Mouse (Mus musculus) midbrain, embryonic 15.5 days (tissue): ENCODE results near the gene Map3k20. TPM values are rescaled to one million over a fixed set of nuclear protein-coding genes. Genes with fewer than 3 reads are reported as not detected.

ENCODE experiments used
- ATAC-seq: fragments of 200-750 bp; cut with Nextera tagmentation; replicated peaks from 2 replicates; pipeline ENCODE4 v1.8.0; 2017; ENCODE audit warnings: moderate TSS enrichment
- H3K27ac ChIP-seq: fragments of 300-500 bp; sonication (generic); 2 replicates; pipeline ENCODE4 v1.5.1; 2015; ENCODE audit warnings: mild to moderate bottlenecking, inconsistent platforms
- H3K27me3 ChIP-seq: fragments of 300-500 bp; sonication (generic); replicated peaks from 2 replicates; pipeline ENCODE4 v1.6.1; 2015; ENCODE audit warnings: inconsistent platforms
- H3K36me3 ChIP-seq: fragments of 300-500 bp; sonication (generic); replicated peaks from 2 replicates; pipeline ENCODE4 v1.6.1; 2015; ENCODE audit warnings: inconsistent platforms
- H3K4me1 ChIP-seq: fragments of 300-500 bp; sonication (generic); 2 replicates; pipeline ENCODE4 v1.6.1; 2015; ENCODE audit warnings: inconsistent platforms
- H3K4me2 ChIP-seq: fragments of 300-500 bp; sonication (generic); 2 replicates; pipeline ENCODE4 v1.6.1; 2015; ENCODE audit warnings: inconsistent platforms, mild to moderate bottlenecking, moderate library complexity
- H3K4me3 ChIP-seq: fragments of 300-500 bp; sonication (generic); 2 replicates; pipeline ENCODE4 v1.5.1; 2015; ENCODE audit warnings: mild to moderate bottlenecking, inconsistent platforms
- H3K9ac ChIP-seq: fragments of 300-500 bp; sonication (generic); 2 replicates; pipeline ENCODE4 v1.6.1; 2015; ENCODE audit warnings: mild to moderate bottlenecking, inconsistent platforms
- H3K9me3 ChIP-seq: fragments of 300-500 bp; sonication (generic); 2 replicates; pipeline ENCODE4 v1.6.1; 2016; ENCODE audit warnings: inconsistent platforms
- WGBS: fragments of 180-500 bp; shearing (Covaris S2); methylation state at CpG from one replicate; pipeline ENCODE4 v1.1.7; 2015; ENCODE audit warnings: mixed read lengths; 5-methylcytosine and 5-hydroxymethylcytosine counted together
- polyA plus RNA-seq: library from polyadenylated mRNA; unstranded; fragments of >200 nt; fragmentation: Nextera tagmentation; extraction: Ambion mirVana; gene quantifications from 2 replicates; pipeline ENCODE4 v1.2.1, GENCODE M21; 2015

The Map3k20 gene
- polyA plus RNA-seq, 1 experiment from 2014 or later: 5.0 TPM

GRCm38 (mm10) chr2:72252510-72253505 is 32.6 kb upstream of the Map3k20 start:
- Histone ChIP-seq H3K9me3 (no peaks in the 10 kb centered on the region), H3K4me3 (no peak overlapping the region), H3K4me1 (peaks cover 14% of the 10 kb centered on the region), H3K27ac (no peak overlapping the region), H3K36me3 (no peaks in the 10 kb centered on the region), H3K27me3 (no peaks in the 10 kb centered on the region), H3K4me2 (no peak overlapping the region), H3K9ac (no peak overlapping the region)
- 45% methylated on average over 18 of the region's 18 CpGs for WGBS
- 0 out of 2 replicates have a peak, but pooled peaks have one; percentile 56 for ATAC-seq

GRCm38 (mm10) chr2:72253882-72254281 is 31.6 kb upstream of the Map3k20 start:
- Histone ChIP-seq H3K9me3 (no peaks in the 10 kb centered on the region), H3K4me2 (no peak overlapping the region), H3K36me3 (no peaks in the 10 kb centered on the region), H3K27ac (no peak overlapping the region), H3K9ac (no peak overlapping the region), H3K4me3 (no peak overlapping the region), H3K27me3 (no peaks in the 10 kb centered on the region), H3K4me1 (peaks cover 14% of the 10 kb centered on the region)
- ATAC-seq: no peak
- WGBS: 58% methylated on average over 4 of the region's 4 CpGs

GRCm38 (mm10) chr2:72254813-72255582 is 30.4 kb upstream of the Map3k20 start:
- peak overlapping the region; percentile 7; the same call in 1 of the 2 replicates for H3K4me2 ChIP-seq
- WGBS: 38% methylated on average over 14 of the region's 14 CpGs
- H3K4me3 ChIP-seq: no peak overlapping the region
- H3K36me3 ChIP-seq: no peaks in the 10 kb centered on the region
- ATAC-seq: no peak
- peaks cover 14% of the 10 kb centered on the region for H3K4me1 ChIP-seq
- H3K9ac ChIP-seq: no peak overlapping the region
- H3K9me3 ChIP-seq: no peaks in the 10 kb centered on the region
- no peak overlapping the region for H3K27ac ChIP-seq
- H3K27me3 ChIP-seq: no peaks in the 10 kb centered on the region

GRCm38 (mm10) chr2:72260704-72261103 is 24.7 kb upstream of the Map3k20 start:
- Histone ChIP-seq H3K27me3 (no peaks in the 10 kb centered on the region), H3K4me3 (no peak overlapping the region), H3K4me2 (no peak overlapping the region), H3K36me3 (no peaks in the 10 kb centered on the region), H3K9ac (no peak overlapping the region), H3K4me1 (no peaks in the 10 kb centered on the region), H3K9me3 (no peaks in the 10 kb centered on the region), H3K27ac (no peak overlapping the region)
- WGBS: 93% methylated on average over 1 of the region's 1 CpGs
- ATAC-seq: no peak

GRCm38 (mm10) chr2:72262814-72263480 is 22.5 kb upstream of the Map3k20 start:
- Histone ChIP-seq H3K4me3 (no peak overlapping the region), H3K9ac (no peak overlapping the region), H3K9me3 (no peaks in the 10 kb centered on the region), H3K27me3 (no peaks in the 10 kb centered on the region), H3K4me2 (no peak overlapping the region), H3K27ac (no peak overlapping the region), H3K36me3 (no peaks in the 10 kb centered on the region), H3K4me1 (no peaks in the 10 kb centered on the region)
- 93% methylated on average over 6 of the region's 6 CpGs for WGBS
- no peak for ATAC-seq

GRCm38 (mm10) chr2:72267390-72267789 is 18.0 kb upstream of the Map3k20 start:
- no peak overlapping the region for H3K4me3 ChIP-seq
- H3K9me3 ChIP-seq: no peaks in the 10 kb centered on the region
- no peaks in the 10 kb centered on the region for H3K36me3 ChIP-seq
- no peak overlapping the region for H3K4me2 ChIP-seq
- no peak for ATAC-seq
- no peaks in the 10 kb centered on the region for H3K27me3 ChIP-seq
- WGBS: 95% methylated on average over 6 of the region's 6 CpGs
- no peak overlapping the region for H3K27ac ChIP-seq
- H3K9ac ChIP-seq: no peak overlapping the region
- H3K4me1 ChIP-seq: no peaks in the 10 kb centered on the region

GRCm38 (mm10) chr2:72269651-72270341 is 15.6 kb upstream of the Map3k20 start:
- WGBS: 72% methylated on average over 4 of the region's 4 CpGs
- Histone ChIP-seq H3K4me3 (no peak overlapping the region), H3K27ac (no peak overlapping the region), H3K4me1 (no peaks in the 10 kb centered on the region), H3K9ac (no peak overlapping the region), H3K27me3 (no peaks in the 10 kb centered on the region), H3K36me3 (no peaks in the 10 kb centered on the region), H3K4me2 (no peak overlapping the region), H3K9me3 (no peaks in the 10 kb centered on the region)
- no peak for ATAC-seq

- no peak overlapping the region for H3K4me2 ChIP-seq
- whole genome bisulfite sequencing: 77% methylated on average over 4 of the region's 4 CpGs
- no peaks in the 10 kb centered on the region for H3K27me3 ChIP-seq
- no peak overlapping the region for H3K9ac ChIP-seq
- H3K36me3 ChIP-seq: no peaks in the 10 kb centered on the region
- H3K4me3 ChIP-seq: no peak overlapping the region
- no peaks in the 10 kb centered on the region for H3K4me1 ChIP-seq
- no peak overlapping the region for H3K27ac ChIP-seq
- no peak for ATAC-seq
- H3K9me3 ChIP-seq: no peaks in the 10 kb centered on the region
These were observed 7.1 kb upstream of the Map3k20 start for GRCm38 (mm10) chr2:72278247-72278873.

- Histone ChIP-seq H3K36me3 (no peaks in the 10 kb centered on the region), H3K9me3 (no peaks in the 10 kb centered on the region), H3K9ac (no peak overlapping the region), H3K27ac (no peak overlapping the region), H3K27me3 (no peaks in the 10 kb centered on the region; the same call in 1 of the 2 replicates), H3K4me2 (no peak overlapping the region), H3K4me3 (no peak overlapping the region), H3K4me1 (no peaks in the 10 kb centered on the region; the same call in 1 of the 2 replicates)
- WGBS: 93% methylated on average over 5 of the region's 5 CpGs
- no peak for ATAC-seq
These were observed 4.9 kb upstream of the Map3k20 start for GRCm38 (mm10) chr2:72280524-72280923.

- Histone ChIP-seq H3K27ac (no peak overlapping the region), H3K36me3 (no peaks in the 10 kb centered on the region), H3K4me1 (peaks cover 3% of the 10 kb centered on the region; the same call in 1 of the 2 replicates), H3K9me3 (no peaks in the 10 kb centered on the region), H3K4me3 (no peak overlapping the region), H3K9ac (no peak overlapping the region), H3K27me3 (no peaks in the 10 kb centered on the region; the same call in 1 of the 2 replicates), H3K4me2 (no peak overlapping the region)
- 92% methylated on average over 14 of the region's 14 CpGs for WGBS
- no peak for ATAC-seq
These were observed 3.5 kb upstream of the Map3k20 start for GRCm38 (mm10) chr2:72281971-72282370.

GRCm38 (mm10) chr2:72282733-72283132 is 2.7 kb upstream of the Map3k20 start:
- peaks cover 3% of the 10 kb centered on the region for H3K27me3 ChIP-seq
- 85% methylated on average over 4 of the region's 4 CpGs for WGBS
- no peak for ATAC-seq

More at GRCm38 (mm10) chr2:72282733-72283132, 2.7 kb upstream of the Map3k20 start:
- Histone ChIP-seq H3K27ac (no peak overlapping the region), H3K4me3 (no peak overlapping the region), H3K9ac (no peak overlapping the region), H3K9me3 (no peaks in the 10 kb centered on the region), H3K4me2 (no peak overlapping the region), H3K36me3 (no peaks in the 10 kb centered on the region), H3K4me1 (peaks cover 3% of the 10 kb centered on the region; the same call in 1 of the 2 replicates)
